Mouse (Mus musculus): ENCODE data around the gene Kpna2.
A peak's percentile ranks its signal among the peaks of the same experiment; 100 is the strongest.

Kpna2 gene

DNA sequence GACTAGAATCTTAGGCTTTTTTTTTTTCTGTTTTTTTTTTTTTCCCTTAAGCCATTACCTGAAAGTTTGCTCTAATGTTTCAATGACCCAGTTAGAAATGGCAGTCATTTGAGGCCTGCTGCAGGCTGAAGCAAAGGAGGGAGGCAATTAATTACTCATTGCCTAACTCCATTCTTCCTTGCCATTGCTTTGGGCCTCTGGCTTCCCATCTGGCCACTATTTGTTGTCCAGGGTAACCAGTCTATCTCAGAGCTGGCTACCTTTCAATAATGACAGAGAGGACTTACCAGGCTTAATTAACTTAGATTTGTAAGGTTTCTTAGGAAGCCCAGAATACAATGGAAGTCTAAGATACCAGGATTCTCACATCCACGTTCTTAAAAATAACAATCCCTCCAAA, 17.6 kb downstream of the Kpna2 start:
- DNase-seq = no peak

DNA sequence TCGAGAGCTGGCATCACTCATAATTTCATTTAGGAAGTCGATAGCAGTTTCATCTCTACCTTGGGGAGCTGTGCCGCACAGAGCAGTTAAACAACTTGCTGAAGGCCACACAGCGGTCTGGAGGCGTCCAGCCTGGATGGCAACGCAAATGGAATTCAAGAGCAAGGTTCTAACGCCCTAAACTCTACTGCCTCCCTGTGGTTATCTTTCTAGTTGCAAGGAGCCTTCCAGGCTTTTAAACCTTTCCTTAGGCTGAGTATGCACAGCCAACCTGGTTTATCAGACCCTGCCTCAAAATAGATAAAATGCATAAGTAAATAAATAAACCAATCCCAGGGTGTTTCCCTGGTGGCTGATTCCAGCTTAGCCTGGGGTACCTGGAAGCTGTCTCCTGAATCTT, 18.9 kb downstream of the Kpna2 start:
- DNase-seq = peak; percentile 57

DNA sequence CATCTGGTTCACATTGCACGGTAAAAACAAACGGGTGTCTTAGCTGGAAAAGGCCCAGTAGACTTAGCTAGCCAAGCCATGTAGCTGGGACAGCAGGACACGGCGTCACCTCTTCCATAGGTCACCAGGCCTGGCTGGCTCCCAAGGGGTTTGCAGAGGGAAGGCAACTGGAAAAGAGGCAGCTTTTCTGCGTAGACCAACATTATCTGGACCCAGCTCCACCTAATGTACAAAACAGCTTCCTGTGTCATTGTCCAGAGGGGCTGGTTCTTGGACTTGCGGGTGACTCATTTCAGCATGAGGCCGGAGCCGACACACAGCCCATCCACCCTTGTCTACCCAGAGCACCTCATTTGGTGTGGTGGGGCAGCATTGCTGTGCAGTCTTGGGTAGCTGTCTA, 23.1 kb downstream of the Kpna2 start:
- DNase-seq = no peak

DNA sequence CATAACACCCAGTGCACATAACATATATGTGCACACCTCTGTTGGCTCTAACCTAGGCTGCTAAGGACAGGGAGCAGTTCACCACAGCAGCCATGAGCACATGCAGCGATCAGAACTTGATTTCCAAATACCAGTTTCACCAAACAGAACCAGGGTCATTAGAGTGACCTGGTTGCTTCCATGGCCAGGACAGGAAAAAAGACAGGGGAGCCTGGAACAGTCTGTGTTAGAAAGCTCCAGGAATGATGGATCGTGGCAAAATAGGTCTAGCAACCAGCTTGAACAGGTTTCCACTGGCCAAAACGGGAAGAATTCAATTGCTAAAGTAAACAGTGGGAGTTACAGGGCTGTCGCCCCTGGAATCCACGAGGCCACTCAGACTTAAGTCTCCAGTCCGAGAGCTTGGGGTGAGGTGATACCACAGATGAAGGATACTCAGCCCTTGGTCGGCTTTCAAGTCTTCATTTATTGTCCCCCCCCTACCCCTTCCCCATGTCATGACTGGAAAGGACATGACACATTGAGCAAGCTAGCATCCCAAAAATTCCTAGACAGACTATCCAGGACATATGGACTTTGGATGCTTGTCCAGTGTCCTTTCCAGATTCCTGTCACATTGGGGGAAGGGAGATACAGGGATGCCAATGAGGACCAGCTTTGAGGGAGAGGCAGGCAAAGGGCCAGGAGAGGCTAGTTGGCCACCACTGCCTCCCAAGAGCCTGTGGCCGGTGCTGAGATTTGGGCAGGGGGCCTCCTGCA, 23.7 kb downstream of the Kpna2 start:
- no peak for DNase-seq

DNA sequence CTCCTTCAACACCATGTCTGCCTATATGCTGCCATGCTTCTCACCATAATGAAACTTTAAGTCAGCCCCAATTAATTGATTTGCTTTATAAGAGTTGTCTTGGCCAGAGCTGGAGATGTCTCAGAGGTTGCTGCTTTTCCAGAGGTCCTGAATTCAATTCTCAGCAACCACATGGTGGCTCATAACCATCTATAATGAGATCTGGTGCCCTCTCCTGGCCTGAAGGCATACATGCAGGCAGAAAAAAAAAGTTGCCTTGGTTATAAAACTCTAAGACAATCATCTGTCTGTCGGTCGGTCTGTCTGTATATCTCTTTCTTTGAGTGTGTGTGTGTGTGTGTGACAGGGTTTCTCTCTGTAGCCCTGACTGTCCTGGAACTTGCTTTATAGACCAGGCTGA, 24.9 kb downstream of the Kpna2 start:
- no peak for DNase-seq

DNA sequence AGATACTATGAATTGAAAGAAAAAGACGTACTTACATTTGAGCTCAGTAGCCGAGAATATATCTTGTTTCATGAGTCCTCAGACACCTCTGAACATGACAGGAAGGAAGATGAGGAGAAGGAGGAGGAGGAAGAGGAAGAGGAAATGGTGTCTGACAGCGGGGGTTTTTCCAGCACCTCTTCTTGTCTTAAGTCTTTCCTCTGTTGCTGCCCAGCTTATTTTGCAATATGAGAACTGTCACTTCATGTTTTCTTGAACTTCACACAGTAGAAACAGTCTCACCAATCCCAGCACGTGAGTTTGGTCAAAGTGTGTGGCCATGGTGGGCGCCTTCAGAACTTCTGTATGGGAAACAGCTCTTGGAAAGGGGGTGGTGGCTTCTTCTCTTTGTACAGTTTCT, 26.3 kb downstream of the Kpna2 start:
- no peak for DNase-seq

DNA sequence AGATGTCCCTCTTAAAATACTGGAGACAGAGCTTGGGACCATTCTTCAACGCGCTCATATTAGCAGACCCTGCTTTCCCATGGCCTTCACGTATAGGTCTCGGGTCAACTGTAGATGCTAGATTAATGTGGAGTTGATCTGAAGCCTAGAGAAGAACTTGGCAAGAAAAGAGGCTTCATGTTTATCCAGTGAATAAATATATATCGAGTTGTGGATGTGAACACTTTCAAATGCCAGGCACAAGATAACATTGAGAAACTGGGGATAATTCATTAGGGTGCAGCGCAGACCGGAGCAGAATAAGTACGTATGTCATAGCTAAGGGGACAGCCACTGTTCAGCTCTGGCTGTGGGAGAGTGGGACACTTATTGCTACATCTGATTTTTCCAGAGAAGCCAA, 29.5 kb downstream of the Kpna2 start:
- no peak for DNase-seq

DNA sequence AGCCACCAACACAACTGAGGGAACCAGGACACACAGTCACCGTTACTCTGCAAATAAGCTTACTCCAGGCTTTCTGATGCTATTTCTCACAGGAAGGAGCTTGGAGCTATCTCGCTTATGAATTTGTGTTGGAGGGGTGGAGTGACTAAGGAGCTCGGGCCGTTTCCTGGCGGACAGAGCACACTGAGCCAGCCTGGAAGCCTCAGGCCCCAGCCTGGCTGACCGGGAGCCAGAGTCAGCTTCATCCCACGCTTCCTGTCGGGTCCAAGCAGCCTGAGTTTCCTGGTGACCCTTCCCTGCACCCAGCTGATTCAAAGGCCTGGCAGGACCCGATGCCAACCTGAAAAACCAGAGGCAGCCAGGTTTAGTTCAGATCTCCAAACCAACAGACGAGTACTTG, 31.7 kb downstream of the Kpna2 start:
- DNase-seq = no peak

DNA sequence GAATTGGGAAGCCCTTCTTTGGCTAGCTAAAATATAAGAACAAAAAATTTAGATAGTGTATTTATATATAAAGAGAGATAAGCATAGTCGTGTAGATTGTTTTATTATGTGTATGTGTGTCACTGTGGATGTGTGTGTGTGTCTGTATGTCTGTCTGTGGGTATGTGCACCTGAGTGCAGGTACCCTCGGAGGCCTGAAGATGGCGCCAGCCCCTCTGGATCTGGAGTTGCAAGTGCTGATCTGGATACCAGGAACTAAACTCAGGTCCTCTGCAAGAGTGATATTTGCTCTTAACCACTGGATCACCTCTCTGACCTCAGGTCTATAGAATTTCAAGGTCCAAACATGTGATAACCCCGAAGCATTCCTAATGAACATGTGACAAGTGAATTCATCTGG, 33.5 kb downstream of the Kpna2 start:
- no peak for DNase-seq

DNA sequence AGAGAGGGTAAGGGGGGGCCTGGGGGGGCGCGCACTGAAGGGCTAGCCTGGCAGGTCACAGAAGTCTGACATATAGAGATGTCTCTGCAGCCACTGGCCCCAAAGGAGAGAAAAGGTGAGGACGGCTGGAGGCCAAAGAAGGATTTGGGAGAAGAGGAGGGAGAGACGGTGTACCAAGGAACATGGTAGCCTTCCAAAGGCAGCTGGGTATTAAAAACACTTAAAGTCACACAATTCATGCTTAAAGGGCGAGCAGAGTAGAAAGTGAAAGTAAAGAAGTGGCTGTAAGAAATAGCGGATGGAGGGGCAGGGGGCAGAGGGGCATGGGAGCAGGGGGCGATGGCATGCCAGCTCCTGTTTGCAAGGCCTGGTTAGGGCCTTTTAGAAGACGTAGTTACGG, 37.0 kb downstream of the Kpna2 start:
- DNase-seq = peak; percentile 16

DNA sequence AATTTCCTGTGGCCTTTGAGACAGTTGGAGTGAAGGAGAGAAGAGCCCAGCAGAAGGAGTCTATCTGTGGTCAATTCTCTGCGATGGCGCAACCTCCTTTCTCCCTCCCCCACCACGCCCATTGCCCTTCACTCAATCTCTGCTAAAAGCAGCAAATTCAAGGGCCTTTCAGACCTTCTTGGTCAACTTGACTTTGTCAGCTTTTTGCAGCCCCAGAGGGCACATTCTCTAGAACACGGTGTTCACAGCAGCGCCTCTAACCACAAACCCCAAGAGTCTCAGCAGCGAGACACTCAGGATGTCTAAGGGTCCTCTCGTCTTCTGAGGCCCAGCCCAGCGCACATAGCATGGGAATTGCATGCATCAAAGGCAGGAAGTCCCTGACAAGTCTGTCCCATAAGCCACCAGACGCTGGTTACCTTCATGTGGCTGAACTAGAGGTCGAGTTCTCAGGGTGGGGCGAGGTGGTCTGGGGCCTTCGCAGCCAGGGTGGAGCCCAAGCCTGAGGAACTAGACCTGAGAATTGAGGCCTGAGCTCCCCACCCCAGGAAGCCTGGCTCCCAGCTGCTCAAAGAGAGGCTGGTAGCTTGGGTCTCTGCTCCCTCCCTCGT, 37.8 kb downstream of the Kpna2 start:
- peak; percentile 73 for DNase-seq

DNA sequence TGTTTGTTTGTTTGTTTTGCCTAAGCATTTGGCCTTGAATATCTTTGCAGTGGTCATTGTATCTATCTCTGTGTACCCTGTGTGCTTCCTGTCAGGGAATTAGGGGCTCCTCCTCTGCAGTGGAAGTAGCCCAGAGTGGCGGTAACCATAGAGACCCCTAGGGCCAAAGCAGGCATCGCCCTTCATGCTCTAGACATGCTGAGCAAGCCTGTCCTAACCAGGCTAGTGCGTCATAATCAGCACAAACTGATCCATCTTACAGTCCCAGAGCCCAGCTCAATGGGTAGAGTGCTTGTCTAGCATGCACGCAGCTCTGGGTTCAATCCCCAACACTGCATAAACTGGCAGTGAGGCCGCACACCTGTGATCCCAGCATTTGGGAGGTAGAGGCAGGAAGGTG, 40.2 kb downstream of the Kpna2 start:
- no peak for DNase-seq

DNA sequence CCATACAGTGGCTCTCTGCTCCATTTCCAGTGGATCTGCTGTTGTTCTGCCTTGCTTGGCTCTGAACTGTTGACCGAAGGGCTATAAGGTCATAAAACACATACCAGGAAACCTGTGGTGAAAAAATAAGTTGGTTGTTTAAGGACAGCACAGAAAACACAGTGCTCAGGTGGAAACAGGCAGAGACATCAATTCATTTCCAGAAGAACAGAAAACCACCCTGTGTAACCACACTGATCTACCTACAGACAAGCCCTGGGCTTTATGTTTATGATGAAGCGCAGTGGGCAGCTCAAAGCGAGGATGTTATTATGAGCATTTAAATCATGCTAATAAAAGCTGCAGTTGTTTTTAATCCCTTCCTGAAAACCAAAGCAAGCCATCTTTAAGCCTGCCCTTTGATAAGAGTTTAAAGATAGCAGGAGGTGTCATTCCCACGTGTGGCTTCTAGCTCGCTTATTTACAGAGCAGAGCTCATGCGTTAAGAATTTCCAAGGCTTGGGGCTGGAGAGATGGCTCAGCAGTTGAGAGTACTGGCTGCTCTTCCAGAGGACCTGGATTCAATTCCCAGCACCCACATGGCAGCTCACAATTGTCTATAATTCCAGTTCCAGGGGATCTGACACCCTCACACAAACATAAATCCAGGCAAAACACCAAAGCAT, 40.8 kb downstream of the Kpna2 start:
- DNase-seq = no peak

DNA sequence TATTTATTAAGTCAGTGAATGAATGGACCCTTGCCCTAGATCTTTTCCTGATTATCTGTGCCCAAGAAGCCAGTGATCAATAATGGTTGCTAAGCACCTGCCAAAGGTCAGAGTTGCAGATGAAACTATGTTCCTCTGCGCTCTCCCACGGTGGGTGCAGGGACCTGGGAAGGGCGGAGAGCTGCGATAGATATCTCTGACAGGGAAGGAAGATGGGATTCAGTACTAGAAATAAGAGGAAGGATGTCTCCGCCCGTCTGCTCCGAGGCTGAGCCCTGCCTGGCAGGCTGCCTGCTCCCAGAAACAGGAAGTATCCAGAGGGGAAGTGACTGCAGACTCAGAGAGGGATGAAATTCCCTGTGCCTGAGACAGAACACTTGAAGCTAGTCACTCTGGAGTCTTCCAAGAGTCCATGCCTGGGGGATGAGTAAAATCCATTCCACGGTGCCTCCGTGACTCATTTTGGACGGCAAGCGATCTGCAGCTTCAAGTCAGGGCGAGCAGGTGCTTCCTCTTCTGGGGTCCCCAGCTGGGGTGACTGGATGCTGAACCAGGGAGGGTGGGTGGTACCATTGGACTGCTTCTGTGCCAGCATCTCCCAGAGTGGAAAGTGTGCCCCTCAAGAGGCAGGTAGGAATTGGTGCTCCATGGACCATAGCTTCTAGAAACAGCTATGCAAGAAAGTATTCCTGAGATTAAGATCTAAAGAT, 41.9 kb downstream of the Kpna2 start:
- DNase-seq = peak; percentile 20

DNA sequence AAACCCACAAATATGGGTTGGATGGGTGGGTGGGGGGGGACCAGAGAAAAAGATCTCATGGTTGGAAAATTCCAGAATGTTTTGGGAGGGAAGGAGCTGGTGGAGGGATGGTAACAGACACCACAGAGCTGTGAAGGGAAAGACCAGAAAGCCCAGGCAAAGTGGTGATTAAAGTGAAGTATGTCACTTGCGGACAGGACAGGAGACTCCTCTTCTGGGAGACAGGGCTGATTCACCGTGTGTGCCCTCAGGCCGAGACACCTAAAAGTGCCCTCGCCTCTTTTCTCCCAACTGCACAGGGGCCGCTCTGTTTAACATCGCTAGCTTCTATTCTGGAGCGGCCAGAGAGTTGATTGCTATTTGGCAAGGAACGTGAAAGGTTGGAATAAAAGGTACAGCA, 44.8 kb downstream of the Kpna2 start:
- no peak for DNase-seq

DNA sequence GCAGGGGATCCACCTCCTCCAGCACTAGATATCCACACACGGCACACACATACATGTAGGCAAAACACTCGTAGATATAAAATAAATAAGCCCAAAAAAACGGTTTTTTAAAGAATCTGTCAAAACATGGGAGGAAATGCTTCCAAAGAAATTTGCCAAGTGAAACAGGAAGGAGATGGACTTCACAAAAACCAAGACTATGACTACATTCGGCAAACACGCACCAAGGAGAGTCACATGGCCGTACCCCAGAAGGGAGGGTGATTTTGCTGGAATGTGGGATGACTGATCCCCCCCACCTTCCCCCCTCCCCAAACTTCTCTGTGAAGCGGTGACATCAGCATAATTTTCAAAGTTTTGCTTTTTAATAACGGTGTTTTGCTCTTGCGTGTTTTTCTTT, 45.2 kb downstream of the Kpna2 start:
- no peak for DNase-seq

All from thymus, postnatal 14 days (tissue).